Mouse (Mus musculus) ES-Bruce4 (cell line): ENCODE data around the gene Hhipl1.

Experiments
- CTCF ChIP-seq: IDR thresholded peaks from one replicate; pipeline ENCODE4 v1.8.1; 2011; ENCODE audit warnings: low read depth, low read length
- POLR2A ChIP-seq: IDR thresholded peaks from one replicate; pipeline ENCODE4 v1.8.1; 2011; ENCODE audit warnings: low read length; ENCODE audit not compliant: insufficient read depth

DNA sequence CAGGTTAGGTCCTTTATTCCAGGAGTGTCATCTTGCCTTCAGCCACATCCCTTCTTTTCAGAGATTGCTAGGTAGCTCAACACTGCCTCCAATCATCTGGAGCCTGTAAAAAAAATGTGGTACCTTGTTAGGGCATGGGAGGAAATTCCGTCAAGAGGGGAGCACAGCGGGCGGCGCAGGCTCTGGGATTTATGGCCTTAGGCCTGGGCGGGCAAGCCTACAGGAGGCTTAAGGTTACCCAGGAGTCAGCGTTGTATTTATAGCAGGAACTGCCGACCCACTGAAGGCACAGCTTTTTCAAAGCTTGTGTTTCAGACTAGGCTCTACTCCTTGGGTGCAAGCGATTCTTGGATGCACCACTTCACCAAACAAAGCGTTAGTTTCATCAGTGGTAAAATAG lies 67.5 kb downstream of the Hhipl1 start:
- TF ChIP-seq CTCF (no peak), POLR2A (no peak)
